In genomic region chr14:57093029-57093428, GRCm38 (mm10) we compare ENCODE assay signal across 10 mouse cellular contexts. TPM values are rescaled to one million over a fixed set of nuclear protein-coding genes. Genes with fewer than 3 reads are reported as not detected.
DNase-seq lines count a peak whose midpoint lies in the region; ATAC-seq lines count a peak whose summit lies in the region.
"Had no signal": no experiment of that assay in that cellular context is flagged by ENCODE, and none has a peak within 500 bp of the region (broad histone marks: within the 10 kb centered on the region; RNA-seq: fewer than 3 reads in every experiment).

No protein-coding gene starts in this region.

- 4% methylated on average over 8 of the region's 8 CpGs for WGBS in heart, embryonic 11.5 days (ENCODE audit: insufficient replicate concordance)
- 11% methylated on average over 8 of the region's 8 CpGs for WGBS in embryonic facial prominence, embryonic 14.5 days
- 8% methylated on average over 8 of the region's 8 CpGs for WGBS in hindbrain, embryonic 16.5 days

- DNase-seq in heart, adult 18-20 months, result peak; percentile 14 to 53
- peak; percentile 30 to 31 for DNase-seq in B cell, adult 2 months
- DNase-seq in adipocyte (ENCODE audit: low spot score), result peak; percentile 39
- peak; percentile 54 for DNase-seq in embryonic facial prominence, embryonic 14.5 days (ENCODE audit: low spot score)
- peak; percentile 56 to 63 for DNase-seq in layer of hippocampus, postnatal 10 days (ENCODE audit: low spot score in 2 of 2)
- peak; percentile 27 to 33 for DNase-seq in natural killer cell, adult 2 months (ENCODE audit: low spot score in 2 of 2)

- H3K27ac ChIP-seq in heart, embryonic 11.5 days (ENCODE audit: low read depth, low read length), result no peak overlapping the region
- H3K27ac ChIP-seq in embryonic facial prominence, embryonic 14.5 days (replicated peaks; ENCODE audit: low read depth, low read length), result no peak overlapping the region
- no peak overlapping the region for H3K27ac ChIP-seq in hindbrain, embryonic 16.5 days (ENCODE audit: low read depth, low read length)
- H3K27ac ChIP-seq: embryonic facial prominence, embryonic 12.5 days; macrophage had no signal

- no peak overlapping the region for H3K9ac ChIP-seq in heart, embryonic 11.5 days (ENCODE audit: low read depth, low read length)
- no peak overlapping the region for H3K9ac ChIP-seq in embryonic facial prominence, embryonic 14.5 days (ENCODE audit: low read depth, low read length)
- H3K9ac ChIP-seq in hindbrain, embryonic 16.5 days (ENCODE audit: low read depth, low read length), result no peak overlapping the region
- H3K9ac ChIP-seq: embryonic facial prominence, embryonic 12.5 days had no signal

- no peaks in the 10 kb centered on the region for H3K27me3 ChIP-seq in heart, embryonic 11.5 days (ENCODE audit: control insufficient read depth, insufficient read depth, low read length)
- no peaks in the 10 kb centered on the region for H3K27me3 ChIP-seq in embryonic facial prominence, embryonic 14.5 days (replicated peaks; ENCODE audit: control insufficient read depth, insufficient read depth, low read length)
- H3K27me3 ChIP-seq in hindbrain, embryonic 16.5 days (replicated peaks; ENCODE audit: control insufficient read depth, insufficient read depth, low read length), result no peaks in the 10 kb centered on the region
- H3K27me3 ChIP-seq: embryonic facial prominence, embryonic 12.5 days had no signal

- no peaks in the 10 kb centered on the region for H3K4me1 ChIP-seq in heart, embryonic 11.5 days (ENCODE audit: control insufficient read depth, insufficient read depth, low read length)
- H3K4me1 ChIP-seq in embryonic facial prominence, embryonic 14.5 days (ENCODE audit: control insufficient read depth, insufficient read depth, low read length), result no peaks in the 10 kb centered on the region
- no peaks in the 10 kb centered on the region for H3K4me1 ChIP-seq in hindbrain, embryonic 16.5 days (ENCODE audit: control insufficient read depth, insufficient read depth, low read depth, low read length)
- H3K4me1 ChIP-seq: embryonic facial prominence, embryonic 12.5 days had no signal

- no peak overlapping the region for H3K4me3 ChIP-seq in heart, embryonic 11.5 days (ENCODE audit: low read depth, low read length)
- H3K4me3 ChIP-seq in embryonic facial prominence, embryonic 14.5 days (ENCODE audit: low read depth, low read length), result no peak overlapping the region
- no peak overlapping the region for H3K4me3 ChIP-seq in hindbrain, embryonic 16.5 days (ENCODE audit: low read length)
- H3K4me3 ChIP-seq: embryonic facial prominence, embryonic 12.5 days had no signal

- no peaks in the 10 kb centered on the region for H3K9me3 ChIP-seq in heart, embryonic 11.5 days (replicated peaks; ENCODE audit: control insufficient read depth, low read length)
- H3K9me3 ChIP-seq in embryonic facial prominence, embryonic 14.5 days (ENCODE audit: control insufficient read depth, low read length), result no peaks in the 10 kb centered on the region
- H3K9me3 ChIP-seq in hindbrain, embryonic 16.5 days (ENCODE audit: control insufficient read depth, low read length), result 0 out of 2 replicates have a peak, but pooled peaks cover 2% of the 10 kb centered on the region
- H3K9me3 ChIP-seq: embryonic facial prominence, embryonic 12.5 days had no signal

- H3K36me3 ChIP-seq in heart, embryonic 11.5 days (ENCODE audit: control insufficient read depth, insufficient read depth, low read length), result no peaks in the 10 kb centered on the region
- no peaks in the 10 kb centered on the region for H3K36me3 ChIP-seq in embryonic facial prominence, embryonic 14.5 days (ENCODE audit: control insufficient read depth, insufficient read depth, low read length)
- H3K36me3 ChIP-seq in hindbrain, embryonic 16.5 days (ENCODE audit: control insufficient read depth, insufficient read depth, low read length), result no peaks in the 10 kb centered on the region
- H3K36me3 ChIP-seq: embryonic facial prominence, embryonic 12.5 days had no signal

- ATAC-seq in heart, embryonic 11.5 days (replicated peaks; ENCODE audit: insufficient number of reproducible peaks, low FRiP score, low TSS enrichment), result no peak
- ATAC-seq in embryonic facial prominence, embryonic 14.5 days (ENCODE audit: low read depth), result no peak
- no peak for ATAC-seq in hindbrain, embryonic 16.5 days

- H3K4me2 ChIP-seq in heart, embryonic 11.5 days, result no peak overlapping the region
- no peak overlapping the region for H3K4me2 ChIP-seq in embryonic facial prominence, embryonic 14.5 days (ENCODE audit: low read depth, low read length)
- H3K4me2 ChIP-seq in hindbrain, embryonic 16.5 days (ENCODE audit: low read length), result no peak overlapping the region
- H3K4me2 ChIP-seq: embryonic facial prominence, embryonic 12.5 days had no signal

RNA-seq across cellular contexts. Expression of gene Gjb2, which starts 11.5 kb away (rescaled TPM):
- under 1 TPM in 1 of 2 experiments, not detected in 1; 0.15 TPM for total RNA-seq in heart, adult 18-20 months (2021)
- 0.96 and 1.2 TPM in 2 replicates for polyA plus RNA-seq in heart, embryonic 11.5 days (2014; fragmentation: Nextera tagmentation; extraction: Ambion mirVana)
- polyA plus RNA-seq in embryonic facial prominence, embryonic 14.5 days (2014; fragmentation: Nextera tagmentation; extraction: Ambion mirVana), result 30.5 and 47.2 TPM in 2 replicates
- total RNA-seq in layer of hippocampus, postnatal 10 days (2021), result 1 to 10 TPM; 6.2 to 7.5 TPM
- polyA plus RNA-seq in hindbrain, embryonic 16.5 days (2015; fragmentation: Nextera tagmentation; extraction: Ambion mirVana), result 17.4 and 23.2 TPM in 2 replicates
- polyA plus RNA-seq: macrophage had no signal

RNA-seq across cellular contexts. Expression of gene Gm4491, which starts 22.7 kb away (rescaled TPM):
- total RNA-seq in heart, adult 18-20 months (2021), result not detected
- polyA plus RNA-seq in heart, embryonic 11.5 days (2014; fragmentation: Nextera tagmentation; extraction: Ambion mirVana), result not detected in 2 replicates
- polyA plus RNA-seq in embryonic facial prominence, embryonic 14.5 days (2014; fragmentation: Nextera tagmentation; extraction: Ambion mirVana), result not detected in 2 replicates
- under 1 TPM; 0.39 to 0.42 TPM for total RNA-seq in layer of hippocampus, postnatal 10 days (2021)
- polyA plus RNA-seq in hindbrain, embryonic 16.5 days (2015; fragmentation: Nextera tagmentation; extraction: Ambion mirVana), result 0.10 TPM in 1 of 2 replicates, not detected in the other
- polyA plus RNA-seq: embryonic facial prominence, embryonic 12.5 days; macrophage had no signal

RNA-seq across cellular contexts. Expression of gene Gja3, which starts 35.1 kb away (rescaled TPM):
- total RNA-seq in heart, adult 18-20 months (2021), result 10 to 100 TPM; 19.5 to 20.6 TPM
- 6.4 and 6.8 TPM in 2 replicates for polyA plus RNA-seq in heart, embryonic 11.5 days (2014; fragmentation: Nextera tagmentation; extraction: Ambion mirVana)
- 9.7 and 15.7 TPM in 2 replicates for polyA plus RNA-seq in embryonic facial prominence, embryonic 14.5 days (2014; fragmentation: Nextera tagmentation; extraction: Ambion mirVana)
- under 1 TPM; 0.46 to 0.89 TPM for total RNA-seq in layer of hippocampus, postnatal 10 days (2021)
- 0.50 and 1.6 TPM in 2 replicates for polyA plus RNA-seq in hindbrain, embryonic 16.5 days (2015; fragmentation: Nextera tagmentation; extraction: Ambion mirVana)
- polyA plus RNA-seq: macrophage had no signal

RNA-seq across cellular contexts. Expression of gene Gjb6, which starts 40.4 kb away (rescaled TPM):
- total RNA-seq in heart, adult 18-20 months (2021), result not detected
- 0.11 TPM in 1 of 2 replicates, not detected in the other for polyA plus RNA-seq in heart, embryonic 11.5 days (2014; fragmentation: Nextera tagmentation; extraction: Ambion mirVana)
- polyA plus RNA-seq in embryonic facial prominence, embryonic 14.5 days (2014; fragmentation: Nextera tagmentation; extraction: Ambion mirVana), result 19.5 and 27.6 TPM in 2 replicates
- 10 to 100 TPM; 36.7 to 44.6 TPM for total RNA-seq in layer of hippocampus, postnatal 10 days (2021)
- polyA plus RNA-seq in hindbrain, embryonic 16.5 days (2015; fragmentation: Nextera tagmentation; extraction: Ambion mirVana), result 25.8 and 26.0 TPM in 2 replicates
- polyA plus RNA-seq: macrophage had no signal
